Mouse (Mus musculus): ENCODE measurements around the gene Usp3. TPM values are rescaled to one million over a fixed set of nuclear protein-coding genes. Genes with fewer than 3 reads are reported as not detected.

Usp3 gene
- polyA plus RNA-seq, 1 experiment, result 29.6 TPM

- H3K4me1 ChIP-seq (ENCODE audit: control insufficient read depth, insufficient read depth, low read length), result peaks cover 18% of the 10 kb centered on the region
- no peak overlapping the region for H3K27ac ChIP-seq (ENCODE audit: insufficient read depth, low read depth, low read length)
- H3K36me3 ChIP-seq (ENCODE audit: control insufficient read depth, insufficient read depth, low read length), result no peaks in the 10 kb centered on the region
- TF ChIP-seq POLR2A (IDR thresholded peaks at IDR 0.05; ENCODE audit: low read depth, low read length), result no peak
- TF ChIP-seq CTCF (conservative IDR thresholded peaks at IDR 0.05; ENCODE audit: insufficient read depth, insufficient read length, low read depth, low read length), result no peak
- peak overlapping the region; percentile 54; the same call in 1 of the 2 replicates for H3K4me3 ChIP-seq (ENCODE audit: insufficient read depth, low read depth, low read length)
- DNase-seq, result no peak
- 0% methylated on average over 2 of the region's 2 CpGs for WGBS
- H3K27me3 ChIP-seq (replicated peaks; ENCODE audit: control insufficient read depth, insufficient read depth, low read length), result no peaks in the 10 kb centered on the region
Observed at GRCm38 (mm10) chr9:66510944-66511343, 82.0 kb downstream of the Usp3 start.

GRCm38 (mm10) chr9:66510351-66510841 lies 82.5 kb downstream of the Usp3 start:
- peaks cover 18% of the 10 kb centered on the region for H3K4me1 ChIP-seq (ENCODE audit: control insufficient read depth, insufficient read depth, low read length)
- TF ChIP-seq POLR2A (IDR thresholded peaks at IDR 0.05; ENCODE audit: low read depth, low read length), result no peak
- no peak for TF ChIP-seq CTCF (conservative IDR thresholded peaks at IDR 0.05; ENCODE audit: insufficient read depth, insufficient read length, low read depth, low read length)
- H3K36me3 ChIP-seq (ENCODE audit: control insufficient read depth, insufficient read depth, low read length), result no peaks in the 10 kb centered on the region
- H3K27ac ChIP-seq (ENCODE audit: insufficient read depth, low read depth, low read length), result no peak overlapping the region
- DNase-seq, result no peak
- 81% methylated on average over 7 of the region's 7 CpGs for WGBS
- H3K4me3 ChIP-seq (ENCODE audit: insufficient read depth, low read depth, low read length), result no peak overlapping the region
- no peaks in the 10 kb centered on the region for H3K27me3 ChIP-seq (replicated peaks; ENCODE audit: control insufficient read depth, insufficient read depth, low read length)

- Histone ChIP-seq H3K36me3 (ENCODE audit: control insufficient read depth, insufficient read depth, low read length) (no peaks in the 10 kb centered on the region), H3K4me1 (ENCODE audit: control insufficient read depth, insufficient read depth, low read length) (peaks cover 13% of the 10 kb centered on the region), H3K27me3 (replicated peaks; ENCODE audit: control insufficient read depth, insufficient read depth, low read length) (no peaks in the 10 kb centered on the region), H3K27ac (ENCODE audit: insufficient read depth, low read depth, low read length) (no peak overlapping the region), H3K4me3 (ENCODE audit: insufficient read depth, low read depth, low read length) (no peak overlapping the region)
- TF ChIP-seq POLR2A (IDR thresholded peaks at IDR 0.05; ENCODE audit: low read depth, low read length) (no peak), CTCF (conservative IDR thresholded peaks at IDR 0.05; ENCODE audit: insufficient read depth, insufficient read length, low read depth, low read length) (no peak)
- no peak for DNase-seq
- WGBS, result 87% methylated on average over 4 of the region's 4 CpGs
Observed at GRCm38 (mm10) chr9:66508890-66509399, 84.0 kb downstream of the Usp3 start.

- TF ChIP-seq POLR2A (IDR thresholded peaks at IDR 0.05; ENCODE audit: low read depth, low read length), result no peak
- TF ChIP-seq CTCF (conservative IDR thresholded peaks at IDR 0.05; ENCODE audit: insufficient read depth, insufficient read length, low read depth, low read length), result no peak
- Histone ChIP-seq H3K4me1 (ENCODE audit: control insufficient read depth, insufficient read depth, low read length) (0 out of 2 replicates have a peak, but pooled peaks cover 3% of the 10 kb centered on the region), H3K36me3 (ENCODE audit: control insufficient read depth, insufficient read depth, low read length) (no peaks in the 10 kb centered on the region), H3K27ac (ENCODE audit: insufficient read depth, low read depth, low read length) (no peak overlapping the region), H3K4me3 (ENCODE audit: insufficient read depth, low read depth, low read length) (no peak overlapping the region), H3K27me3 (replicated peaks; ENCODE audit: control insufficient read depth, insufficient read depth, low read length) (no peaks in the 10 kb centered on the region)
- DNase-seq, result no peak
- WGBS, result 74% methylated on average over 3 of the region's 3 CpGs
Observed at GRCm38 (mm10) chr9:66507684-66508083, 85.3 kb downstream of the Usp3 start.

GRCm38 (mm10) chr9:66506424-66506823 lies 86.5 kb downstream of the Usp3 start:
- TF ChIP-seq CTCF (conservative IDR thresholded peaks at IDR 0.05; ENCODE audit: insufficient read depth, insufficient read length, low read depth, low read length) (no peak), POLR2A (IDR thresholded peaks at IDR 0.05; ENCODE audit: low read depth, low read length) (no peak)
- no peak overlapping the region for H3K4me3 ChIP-seq (ENCODE audit: insufficient read depth, low read depth, low read length)
- H3K27me3 ChIP-seq (replicated peaks; ENCODE audit: control insufficient read depth, insufficient read depth, low read length), result no peaks in the 10 kb centered on the region
- H3K36me3 ChIP-seq (ENCODE audit: control insufficient read depth, insufficient read depth, low read length), result peaks cover 6% of the 10 kb centered on the region
- no peak for DNase-seq
- no peak overlapping the region for H3K27ac ChIP-seq (ENCODE audit: insufficient read depth, low read depth, low read length)
- H3K4me1 ChIP-seq (ENCODE audit: control insufficient read depth, insufficient read depth, low read length), result no peaks in the 10 kb centered on the region

- Histone ChIP-seq H3K27me3 (replicated peaks; ENCODE audit: control insufficient read depth, insufficient read depth, low read length) (no peaks in the 10 kb centered on the region), H3K4me3 (ENCODE audit: insufficient read depth, low read depth, low read length) (no peak overlapping the region), H3K36me3 (ENCODE audit: control insufficient read depth, insufficient read depth, low read length) (peaks cover 9% of the 10 kb centered on the region), H3K27ac (ENCODE audit: insufficient read depth, low read depth, low read length) (no peak overlapping the region), H3K4me1 (ENCODE audit: control insufficient read depth, insufficient read depth, low read length) (no peaks in the 10 kb centered on the region)
- 51% methylated on average over 4 of the region's 4 CpGs for WGBS
- TF ChIP-seq POLR2A (IDR thresholded peaks at IDR 0.05; ENCODE audit: low read depth, low read length), result no peak
- no peak for TF ChIP-seq CTCF (conservative IDR thresholded peaks at IDR 0.05; ENCODE audit: insufficient read depth, insufficient read length, low read depth, low read length)
- DNase-seq, result no peak
Observed at GRCm38 (mm10) chr9:66506011-66506410, 86.9 kb downstream of the Usp3 start.

- TF ChIP-seq CTCF (conservative IDR thresholded peaks at IDR 0.05; ENCODE audit: insufficient read depth, insufficient read length, low read depth, low read length) (no peak), POLR2A (IDR thresholded peaks at IDR 0.05; ENCODE audit: low read depth, low read length) (no peak)
- Histone ChIP-seq H3K4me1 (ENCODE audit: control insufficient read depth, insufficient read depth, low read length) (no peaks in the 10 kb centered on the region), H3K4me3 (ENCODE audit: insufficient read depth, low read depth, low read length) (no peak overlapping the region), H3K27me3 (replicated peaks; ENCODE audit: control insufficient read depth, insufficient read depth, low read length) (no peaks in the 10 kb centered on the region), H3K36me3 (ENCODE audit: control insufficient read depth, insufficient read depth, low read length) (peaks cover 9% of the 10 kb centered on the region), H3K27ac (ENCODE audit: insufficient read depth, low read depth, low read length) (no peak overlapping the region)
- DNase-seq, result no peak
- 73% methylated on average over 9 of the region's 9 CpGs for WGBS
Observed at GRCm38 (mm10) chr9:66505141-66505917, 87.6 kb downstream of the Usp3 start.

All from kidney, adult 2 months (tissue).